Mouse (Mus musculus) myocyte (in vitro differentiated cells): ENCODE results near the gene Myh11.

Experiments
- MYOD1 ChIP-seq, 3 experiments: IDR thresholded peaks; one replicate each; pipeline ENCODE4 v1.6.1; 2011; ENCODE audit warnings: control low read depth in 2 of 3, low read depth in 2 of 3, mild to moderate bottlenecking in 2 of 3, moderate library complexity in 1 of 3; ENCODE audit not compliant: insufficient read length in 2 of 3, control insufficient read depth in 1 of 3
- MYOG ChIP-seq, 3 experiments: IDR thresholded peaks; one replicate each; pipeline ENCODE4 v1.6.1; 2011; ENCODE audit warnings: control low read depth in 2 of 3, low read depth in 2 of 3, mild to moderate bottlenecking in 2 of 3; ENCODE audit not compliant: insufficient read length in 2 of 3, control insufficient read depth in 1 of 3, insufficient read depth in 1 of 3
- POLR2A ChIP-seq: IDR thresholded peaks from one replicate; pipeline ENCODE4 v1.6.1; 2011; ENCODE audit warnings: low read depth, mild to moderate bottlenecking, control low read depth, moderate library complexity; ENCODE audit not compliant: insufficient read length
- POLR2AphosphoS2 ChIP-seq: IDR thresholded peaks from one replicate; pipeline ENCODE4 v1.6.1; 2011; ENCODE audit warnings: low read depth, control low read depth; ENCODE audit not compliant: insufficient read length
- TCF3 ChIP-seq: IDR thresholded peaks from one replicate; pipeline ENCODE4 v1.6.1; 2011; ENCODE audit warnings: low read depth, control low read depth; ENCODE audit not compliant: insufficient read length

- TF ChIP-seq POLR2A (no peak), MYOD1 (IDR thresholded peaks at IDR 0.05; ENCODE audit: control insufficient read depth in 1 of 3, insufficient read length in 2 of 3, low read depth in 2 of 3) (no peak), POLR2AphosphoS2 (no peak), MYOG (IDR thresholded peaks at IDR 0.05; ENCODE audit: control insufficient read depth in 1 of 3, insufficient read depth in 1 of 3, insufficient read length in 2 of 3, low read depth in 2 of 3) (no peak), TCF3 (no peak)
These were observed 54.0 kb downstream of the Myh11 start for GRCm38 (mm10) chr16:14237100-14237723.
